Mouse (Mus musculus): ENCODE results near the gene Postn.

Gene Postn

GRCm38 (mm10) chr3:54420189-54420928, 59.5 kb downstream of the Postn start:
- DNase-seq (ENCODE audit: low spot score) = no peak

GRCm38 (mm10) chr3:54420983-54421382, 60.1 kb downstream of the Postn start:
- no peak for DNase-seq (ENCODE audit: low spot score)

- DNase-seq (ENCODE audit: low spot score) = no peak
These were observed 60.8 kb downstream of the Postn start for GRCm38 (mm10) chr3:54421666-54422065.

DNA sequence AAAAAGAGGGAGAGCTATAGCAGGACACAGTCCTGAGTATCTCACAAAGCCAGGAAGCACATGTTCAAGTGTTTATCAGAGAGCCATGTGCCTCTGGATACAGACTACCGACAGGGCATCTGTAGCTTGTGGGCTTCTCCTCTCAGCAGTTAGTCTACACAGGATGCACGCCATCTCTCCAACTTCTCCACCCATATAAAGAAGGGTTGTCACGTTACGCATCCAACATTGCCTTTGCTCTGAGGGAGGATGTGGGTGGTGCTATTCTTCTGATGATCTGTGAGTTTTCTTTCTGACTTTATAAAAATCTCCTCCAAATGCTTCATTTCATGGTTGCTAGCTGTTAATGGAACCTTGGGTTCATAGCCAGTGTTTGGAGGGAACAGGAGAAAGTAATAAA, 63.2 kb downstream of the Postn start:
- no peak for DNase-seq (ENCODE audit: low spot score)

DNA sequence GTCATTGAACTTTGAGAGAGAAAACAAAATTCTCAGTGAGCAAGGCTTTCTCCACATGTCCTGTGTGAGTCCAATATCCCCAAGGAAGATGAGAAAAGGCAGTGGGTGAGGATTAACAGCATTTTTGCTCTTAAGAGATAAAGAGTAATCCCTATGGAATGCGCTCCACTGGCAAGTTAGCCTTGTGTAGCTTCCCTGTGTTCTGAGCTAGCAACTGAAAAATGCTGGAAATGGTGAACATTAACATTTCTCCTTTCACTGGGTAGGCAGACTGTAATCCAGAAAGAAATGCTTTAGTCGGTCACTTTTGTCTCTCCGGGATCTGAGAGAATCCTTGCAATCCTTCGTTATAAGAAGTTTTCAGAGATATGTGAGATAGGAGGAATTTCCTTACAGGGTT, 70.8 kb downstream of the Postn start:
- peak; percentile 14 for DNase-seq (ENCODE audit: low spot score)

DNA sequence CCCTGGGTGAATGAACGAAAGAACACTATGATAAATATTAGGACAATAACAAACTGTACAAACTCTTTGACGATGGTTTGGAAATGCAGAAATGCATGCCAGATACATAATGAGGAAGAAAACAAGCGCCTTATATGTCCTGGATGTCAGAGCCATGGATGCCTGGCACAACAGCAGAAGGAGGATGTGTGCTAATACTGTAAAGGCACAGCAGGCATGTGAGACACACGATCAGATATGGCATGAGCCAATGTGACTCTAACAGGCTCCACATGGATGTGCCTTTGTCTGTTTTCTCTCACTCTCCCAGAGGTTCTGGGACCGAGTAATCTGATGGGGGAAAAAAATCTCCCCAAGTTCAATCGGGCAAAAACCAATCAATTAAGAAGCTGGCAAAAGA, 71.3 kb downstream of the Postn start:
- DNase-seq (ENCODE audit: low spot score) = no peak

DNA sequence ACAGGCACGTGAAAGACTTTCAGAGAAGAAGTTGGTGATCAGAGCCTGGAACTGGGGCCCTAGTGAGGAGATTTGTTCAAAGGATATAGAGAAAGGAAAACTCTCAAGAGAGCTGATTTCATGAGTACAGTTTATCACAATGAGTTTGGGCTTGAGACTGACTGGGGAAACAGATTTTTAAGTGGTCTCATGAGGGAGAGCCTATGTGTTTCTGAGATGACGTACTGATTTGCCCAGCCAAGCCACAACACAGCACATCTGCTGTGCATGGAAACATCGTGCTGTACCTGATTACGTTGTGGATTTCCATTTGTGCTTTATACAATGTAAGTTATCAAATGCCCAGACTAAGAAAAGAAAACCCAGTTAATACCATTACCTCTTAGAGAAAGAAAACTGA, 71.7 kb downstream of the Postn start:
- no peak for DNase-seq (ENCODE audit: low spot score)

DNA sequence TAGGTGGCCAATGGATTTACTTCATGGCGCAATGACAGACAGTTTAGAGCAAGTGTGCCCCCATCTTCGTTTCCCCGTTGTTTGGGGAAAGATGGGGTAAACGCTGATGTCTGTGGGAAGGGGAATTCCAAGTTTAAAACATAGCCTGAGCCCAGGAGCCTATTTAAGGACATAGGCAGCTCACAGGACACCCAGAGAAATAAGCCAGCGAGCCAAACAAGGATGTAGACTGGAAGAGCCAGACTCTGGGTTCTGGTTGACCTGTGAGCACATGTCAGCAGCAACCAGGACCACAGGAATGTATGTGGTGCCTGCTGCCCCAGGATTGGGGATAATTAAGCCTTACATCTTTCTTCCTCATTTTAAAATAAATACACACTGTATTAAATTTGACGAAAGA, 73.7 kb downstream of the Postn start:
- no peak for DNase-seq (ENCODE audit: low spot score)

- no peak for DNase-seq (ENCODE audit: low spot score)
These were observed 75.6 kb downstream of the Postn start for GRCm38 (mm10) chr3:54436373-54436964.

Data from urinary bladder, postnatal 14 days (tissue).